Mouse (Mus musculus) midbrain, postnatal 0 days (tissue): ENCODE measurements around the gene Apopt1. TPM values are rescaled to one million over a fixed set of nuclear protein-coding genes. Genes with fewer than 3 reads are reported as not detected.

Experiments used
- ATAC-seq: fragments of 200-750 bp; cut with Nextera tagmentation; 2 replicates; pipeline ENCODE4 v1.8.0; 2017; ENCODE audit warnings: moderate number of reproducible peaks, mild to moderate bottlenecking, moderate TSS enrichment, moderate library complexity; ENCODE audit not compliant: low FRiP score
- DNase-seq: peaks from one replicate; pipeline ENCODE4 v3.0.0-alpha.2; 2015; ENCODE audit warnings: low spot score
- H3K27ac ChIP-seq: fragments of 300-500 bp; sonication (generic); 2 replicates; pipeline ENCODE4 v1.5.1; 2014; ENCODE audit warnings: low read depth, mild to moderate bottlenecking, low read length, mixed read lengths
- H3K27me3 ChIP-seq: fragments of 300-500 bp; sonication (generic); 2 replicates; pipeline ENCODE4 v1.6.1; 2014; ENCODE audit warnings: low read length, control low read depth, mixed read lengths; ENCODE audit not compliant: insufficient read depth
- H3K36me3 ChIP-seq: fragments of 300-500 bp; sonication (generic); 2 replicates; pipeline ENCODE4 v1.6.1; 2014; ENCODE audit warnings: low read length, control low read depth, mixed read lengths; ENCODE audit not compliant: insufficient read depth
- H3K4me1 ChIP-seq: fragments of 300-500 bp; sonication (generic); 2 replicates; pipeline ENCODE4 v1.6.1; 2014; ENCODE audit warnings: mild to moderate bottlenecking, control low read depth, antibody characterized with exemption, low read length, mixed read lengths; ENCODE audit not compliant: insufficient read depth
- H3K4me2 ChIP-seq: fragments of 300-500 bp; sonication (generic); 2 replicates; pipeline ENCODE4 v1.6.1; 2014; ENCODE audit warnings: low read depth, mild to moderate bottlenecking, low read length, mixed read lengths; ENCODE audit not compliant: poor library complexity, severe bottlenecking
- H3K4me3 ChIP-seq: fragments of 300-500 bp; sonication (generic); 2 replicates; pipeline ENCODE4 v1.5.1; 2014; ENCODE audit warnings: low read depth, mild to moderate bottlenecking, low read length, moderate library complexity
- H3K9ac ChIP-seq: fragments of 300-500 bp; sonication (generic); replicated peaks from 2 replicates; pipeline ENCODE4 v1.6.1; 2014; ENCODE audit warnings: mild to moderate bottlenecking, low read length, moderate library complexity, mixed read lengths; ENCODE audit not compliant: poor library complexity, severe bottlenecking
- H3K9me3 ChIP-seq: fragments of 300-500 bp; sonication (generic); 2 replicates; pipeline ENCODE4 v1.6.1; 2016; ENCODE audit warnings: low read length, control low read depth
- CTCF ChIP-seq: IDR thresholded peaks from 2 replicates; pipeline ENCODE4 v1.5.1; 2016; ENCODE audit warnings: antibody characterized with exemption, mild to moderate bottlenecking
- WGBS: fragments of 180-500 bp; shearing (Covaris S2); extraction: QIAGEN DNeasy Blood & Tissue Kit; methylation state at CpG from one replicate; pipeline ENCODE4 v1.1.7; 2014; 5-methylcytosine and 5-hydroxymethylcytosine counted together
- polyA plus RNA-seq: library from polyadenylated mRNA; unstranded; fragments of >200 nt; fragmentation: Nextera tagmentation; extraction: Ambion mirVana; gene quantifications from 2 replicates; pipeline ENCODE4 v1.2.1, GENCODE M21; 2015
- total RNA-seq: library from RNA; depleted of rRNA; stranded (reverse); fragments of >200 nt; gene quantifications from 2 replicates; pipeline ENCODE4 v1.2.3, GENCODE M21; 2014

Apopt1 gene
- total and polyA plus RNA-seq, 2 experiments from 2014 or later: 17.9 to 63.1 TPM

GRCm38 (mm10) chr12:111682003-111682402 lies 31.1 kb upstream of the Apopt1 start:
- peaks cover 16% of the 10 kb centered on the region for H3K36me3 ChIP-seq
- H3K9ac ChIP-seq: no peak overlapping the region
- DNase-seq: no peak
- peaks cover 14% of the 10 kb centered on the region; the same call in 1 of the 2 replicates for H3K4me1 ChIP-seq
- H3K4me2 ChIP-seq: no peak overlapping the region
- no peak for TF ChIP-seq CTCF
- no peak for ATAC-seq
- 76% methylated on average over 5 of the region's 5 CpGs for WGBS
- no peaks in the 10 kb centered on the region for H3K27me3 ChIP-seq
- H3K9me3 ChIP-seq: no peaks in the 10 kb centered on the region
- no peak overlapping the region for H3K27ac ChIP-seq
- no peak overlapping the region for H3K4me3 ChIP-seq

- H3K9me3 ChIP-seq: no peaks in the 10 kb centered on the region
- WGBS: 72% methylated on average over 5 of the region's 5 CpGs
- no peak for ATAC-seq
- TF ChIP-seq CTCF: no peak
- no peak overlapping the region for H3K4me2 ChIP-seq
- no peak overlapping the region for H3K9ac ChIP-seq
- H3K4me1 ChIP-seq: peaks cover 13% of the 10 kb centered on the region; the same call in 1 of the 2 replicates
- H3K27ac ChIP-seq: no peak overlapping the region
- H3K4me3 ChIP-seq: no peak overlapping the region
- peaks cover 16% of the 10 kb centered on the region for H3K36me3 ChIP-seq
- no peak for DNase-seq
- no peaks in the 10 kb centered on the region for H3K27me3 ChIP-seq
Measured at GRCm38 (mm10) chr12:111682806-111683205, 30.3 kb upstream of the Apopt1 start.

GRCm38 (mm10) chr12:111686390-111686789 lies 26.7 kb upstream of the Apopt1 start:
- Histone ChIP-seq H3K36me3 (peaks cover 16% of the 10 kb centered on the region), H3K4me1 (peaks cover 10% of the 10 kb centered on the region; the same call in 1 of the 2 replicates), H3K27ac (no peak overlapping the region), H3K9ac (no peak overlapping the region), H3K9me3 (no peaks in the 10 kb centered on the region), H3K27me3 (no peaks in the 10 kb centered on the region), H3K4me2 (no peak overlapping the region), H3K4me3 (no peak overlapping the region)
- ATAC-seq: no peak
- 87% methylated on average over 4 of the region's 4 CpGs for WGBS
- TF ChIP-seq CTCF: no peak
- no peak for DNase-seq

GRCm38 (mm10) chr12:111687350-111688068 lies 25.6 kb upstream of the Apopt1 start:
- Histone ChIP-seq H3K9me3 (no peaks in the 10 kb centered on the region), H3K4me1 (peaks cover 10% of the 10 kb centered on the region; the same call in 1 of the 2 replicates), H3K27me3 (no peaks in the 10 kb centered on the region), H3K27ac (peak overlapping the region; percentile 72), H3K36me3 (peaks cover 10% of the 10 kb centered on the region), H3K4me2 (no peak overlapping the region), H3K9ac (0 out of 2 replicates have a peak overlapping the region, but pooled peaks have one; percentile 13), H3K4me3 (no peak overlapping the region)
- ATAC-seq (peak; percentile 76), DNase-seq (peak; percentile 88)
- TF ChIP-seq CTCF: no peak
- 9% methylated on average over 14 of the region's 14 CpGs for WGBS

- Histone ChIP-seq H3K27ac (peak overlapping the region; percentile 72), H3K27me3 (no peaks in the 10 kb centered on the region), H3K36me3 (peaks cover 4% of the 10 kb centered on the region; the same call in 1 of the 2 replicates), H3K4me2 (no peak overlapping the region), H3K4me1 (peaks cover 10% of the 10 kb centered on the region; the same call in 1 of the 2 replicates), H3K4me3 (no peak overlapping the region), H3K9ac (no peak overlapping the region), H3K9me3 (no peaks in the 10 kb centered on the region)
- peak; percentile 30 for DNase-seq
- no peak for TF ChIP-seq CTCF
- ATAC-seq: no peak; the same call in 1 of the 2 replicates
- 11% methylated on average over 2 of the region's 2 CpGs for WGBS
Measured at GRCm38 (mm10) chr12:111688069-111688428, 25.0 kb upstream of the Apopt1 start.

GRCm38 (mm10) chr12:111689426-111689825 lies 23.6 kb upstream of the Apopt1 start:
- Histone ChIP-seq H3K27ac (no peak overlapping the region), H3K9ac (no peak overlapping the region), H3K4me2 (no peak overlapping the region), H3K4me3 (no peak overlapping the region), H3K36me3 (no peaks in the 10 kb centered on the region), H3K27me3 (no peaks in the 10 kb centered on the region), H3K9me3 (no peaks in the 10 kb centered on the region), H3K4me1 (peaks cover 21% of the 10 kb centered on the region)
- TF ChIP-seq CTCF: no peak
- no peak for DNase-seq
- 84% methylated on average over 11 of the region's 11 CpGs for WGBS
- no peak for ATAC-seq
